Mouse (Mus musculus) stomach, postnatal 0 days (tissue): ENCODE results near the gene L2hgdh. TPM values are rescaled to one million over a fixed set of nuclear protein-coding genes. Genes with fewer than 3 reads are reported as not detected.

Source experiments
- ATAC-seq: fragments of 200-750 bp; cut with Nextera tagmentation; 2 replicates; pipeline ENCODE4 v1.8.0; 2017; ENCODE audit not compliant: low FRiP score, low TSS enrichment
- DNase-seq: peaks from one replicate; pipeline ENCODE4 v3.0.0-alpha.2; 2016; ENCODE audit warnings: low spot score
- H3K27ac ChIP-seq: fragments of 300-500 bp; sonication (generic); replicated peaks from 2 replicates; pipeline ENCODE4 v1.5.1; 2014; ENCODE audit warnings: mild to moderate bottlenecking, control low read depth
- H3K27me3 ChIP-seq: fragments of 300-500 bp; sonication (generic); 2 replicates; pipeline ENCODE4 v1.6.1; 2014; ENCODE audit warnings: low read length; ENCODE audit not compliant: control insufficient read depth, insufficient read depth
- H3K36me3 ChIP-seq: fragments of 300-500 bp; sonication (generic); 2 replicates; pipeline ENCODE4 v1.6.1; 2014; ENCODE audit warnings: low read length, mixed read lengths; ENCODE audit not compliant: control insufficient read depth, insufficient read depth
- H3K4me1 ChIP-seq: fragments of 300-500 bp; sonication (generic); replicated peaks from 2 replicates; pipeline ENCODE4 v1.6.1; 2014; ENCODE audit warnings: antibody characterized with exemption; ENCODE audit not compliant: control insufficient read depth, insufficient read depth
- H3K4me2 ChIP-seq: fragments of 300-500 bp; sonication (generic); replicated peaks from 2 replicates; pipeline ENCODE4 v1.6.1; 2014; ENCODE audit warnings: low read depth, mild to moderate bottlenecking, control low read depth, moderate library complexity
- H3K4me3 ChIP-seq: fragments of 300-500 bp; sonication (generic); 2 replicates; pipeline ENCODE4 v1.5.1; 2014; ENCODE audit warnings: low read depth, low read length, control low read depth
- H3K9ac ChIP-seq: fragments of 300-500 bp; sonication (generic); 2 replicates; pipeline ENCODE4 v1.6.1; 2014; ENCODE audit warnings: mild to moderate bottlenecking, low read length, control low read depth, mixed read lengths
- H3K9me3 ChIP-seq: fragments of 300-500 bp; sonication (generic); 2 replicates; pipeline ENCODE4 v1.6.1; 2016; ENCODE audit warnings: low read length; ENCODE audit not compliant: control insufficient read depth
- CTCF ChIP-seq: IDR thresholded peaks from 2 replicates; pipeline ENCODE4 v1.5.1; 2016; ENCODE audit warnings: antibody characterized with exemption, low read depth, mild to moderate bottlenecking, moderate library complexity
- EP300 ChIP-seq: optimal IDR thresholded peaks from 2 replicates; pipeline ENCODE3; 2016; ENCODE audit warnings: antibody characterized with exemption
- WGBS: fragments of 180-500 bp; shearing (Covaris S2); extraction: QIAGEN DNeasy Blood & Tissue Kit; methylation state at CpG from one replicate; pipeline ENCODE4 v1.1.7; 2014; 5-methylcytosine and 5-hydroxymethylcytosine counted together
- polyA plus RNA-seq: library from polyadenylated mRNA; unstranded; fragments of >200 nt; fragmentation: Nextera tagmentation; extraction: Ambion mirVana; gene quantifications from 2 replicates; pipeline ENCODE4 v1.2.1, GENCODE M21; 2015

Gene L2hgdh
- polyA plus RNA-seq, 1 experiment from 2014 or later: 11.5 TPM

- Histone ChIP-seq H3K4me3 (no peak overlapping the region), H3K9me3 (no peaks in the 10 kb centered on the region), H3K4me2 (no peak overlapping the region), H3K27me3 (no peaks in the 10 kb centered on the region), H3K36me3 (no peaks in the 10 kb centered on the region), H3K27ac (no peak overlapping the region), H3K4me1 (no peaks in the 10 kb centered on the region), H3K9ac (no peak overlapping the region)
- WGBS: 85% methylated on average over 17 of the region's 17 CpGs
- DNase-seq (no peak), ATAC-seq (no peak)
- TF ChIP-seq EP300: no peak
- TF ChIP-seq CTCF: no peak
Measured at GRCm38 (mm10) chr12:69693471-69693870, 31.2 kb downstream of the L2hgdh start.

- Histone ChIP-seq H3K4me3 (no peak overlapping the region), H3K9ac (no peak overlapping the region), H3K9me3 (no peaks in the 10 kb centered on the region), H3K4me1 (no peaks in the 10 kb centered on the region), H3K27ac (no peak overlapping the region), H3K4me2 (no peak overlapping the region), H3K36me3 (no peaks in the 10 kb centered on the region), H3K27me3 (no peaks in the 10 kb centered on the region)
- WGBS: 83% methylated on average over 4 of the region's 4 CpGs
- DNase-seq (no peak), ATAC-seq (no peak)
- TF ChIP-seq CTCF (no peak), EP300 (no peak)
Measured at GRCm38 (mm10) chr12:69690714-69691113, 34.0 kb downstream of the L2hgdh start.

- DNase-seq (no peak), ATAC-seq (no peak)
- Histone ChIP-seq H3K4me2 (no peak overlapping the region), H3K9me3 (no peaks in the 10 kb centered on the region), H3K27ac (no peak overlapping the region), H3K4me1 (no peaks in the 10 kb centered on the region), H3K27me3 (no peaks in the 10 kb centered on the region), H3K36me3 (no peaks in the 10 kb centered on the region), H3K9ac (no peak overlapping the region), H3K4me3 (no peak overlapping the region)
- TF ChIP-seq EP300 (no peak), CTCF (no peak)
Measured at GRCm38 (mm10) chr12:69689094-69689493, 35.6 kb downstream of the L2hgdh start.

GRCm38 (mm10) chr12:69688368-69688767 lies 36.3 kb downstream of the L2hgdh start:
- Histone ChIP-seq H3K9ac (no peak overlapping the region), H3K36me3 (no peaks in the 10 kb centered on the region), H3K4me1 (no peaks in the 10 kb centered on the region), H3K27me3 (no peaks in the 10 kb centered on the region), H3K4me2 (no peak overlapping the region), H3K27ac (no peak overlapping the region), H3K9me3 (no peaks in the 10 kb centered on the region), H3K4me3 (no peak overlapping the region)
- DNase-seq: peak; percentile 81
- no peak for TF ChIP-seq EP300
- no peak for TF ChIP-seq CTCF
- 17% methylated on average over 2 of the region's 2 CpGs for whole genome bisulfite sequencing
- peak; percentile 69 for ATAC-seq

GRCm38 (mm10) chr12:69683537-69683936 lies 41.1 kb downstream of the L2hgdh start:
- Histone ChIP-seq H3K27me3 (no peaks in the 10 kb centered on the region), H3K4me2 (peak overlapping the region; percentile 72; the same call in 1 of the 2 replicates)
- 25% methylated on average over 10 of the region's 10 CpGs for WGBS

GRCm38 (mm10) chr12:69682788-69683419 lies 41.8 kb downstream of the L2hgdh start:
- Histone ChIP-seq H3K9me3 (no peaks in the 10 kb centered on the region), H3K36me3 (no peaks in the 10 kb centered on the region), H3K27me3 (no peaks in the 10 kb centered on the region), H3K9ac (no peak overlapping the region), H3K4me2 (peak overlapping the region; percentile 72), H3K4me1 (no peaks in the 10 kb centered on the region), H3K27ac (peak overlapping the region; percentile 8; the same call in 1 of the 2 replicates), H3K4me3 (peak overlapping the region; percentile 95)
- ATAC-seq: no peak
- TF ChIP-seq EP300 (no peak), CTCF (no peak)
- 33% methylated on average over 14 of the region's 14 CpGs for WGBS
- DNase-seq: peak; percentile 28

More at GRCm38 (mm10) chr12:69683537-69683936, 41.1 kb downstream of the L2hgdh start:
- Histone ChIP-seq H3K4me3 (no peak overlapping the region), H3K27ac (peak overlapping the region; percentile 8; the same call in 1 of the 2 replicates), H3K9ac (peak overlapping the region; percentile 13; the same call in 1 of the 2 replicates), H3K4me1 (no peaks in the 10 kb centered on the region), H3K36me3 (no peaks in the 10 kb centered on the region), H3K9me3 (no peaks in the 10 kb centered on the region)
- peak; percentile 50; the same call in 1 of the 2 replicates for ATAC-seq
- DNase-seq: peak; percentile 81
- no peak for TF ChIP-seq CTCF
- no peak for TF ChIP-seq EP300
